Mouse (Mus musculus) ES-E14 (cell line): ENCODE measurements at regions not wholly inside any gene's neighbourhood (a gene's known extent, or its start where the extent isn't known, plus 50 kb on each side); places are given as distances from the start of the nearest gene placed in this dataset.

Experiments used
- CHD2 ChIP-seq: IDR thresholded peaks from 2 replicates; pipeline ENCODE4 v1.6.1; 2014; ENCODE audit warnings: mild to moderate bottlenecking, low read depth, low read length, inconsistent platforms
- HCFC1 ChIP-seq: IDR thresholded peaks from 2 replicates; pipeline ENCODE4 v1.6.1; 2012; ENCODE audit warnings: low read length, inconsistent platforms, borderline replicate concordance; ENCODE audit not compliant: insufficient read depth
- MAFK ChIP-seq: IDR thresholded peaks from 2 replicates; pipeline ENCODE4 v1.6.1; 2014; ENCODE audit warnings: mild to moderate bottlenecking, low read depth, low read length, inconsistent platforms; ENCODE audit not compliant: insufficient read depth
- ZC3H11A ChIP-seq: IDR thresholded peaks from 2 replicates; pipeline ENCODE4 v1.6.1; 2012; ENCODE audit warnings: low read depth, mild to moderate bottlenecking, inconsistent platforms, low read length, borderline replicate concordance
- ZNF384 ChIP-seq: IDR thresholded peaks from 2 replicates; pipeline ENCODE4 v1.6.1; 2012; ENCODE audit warnings: low read depth, low read length, inconsistent platforms

DNA sequence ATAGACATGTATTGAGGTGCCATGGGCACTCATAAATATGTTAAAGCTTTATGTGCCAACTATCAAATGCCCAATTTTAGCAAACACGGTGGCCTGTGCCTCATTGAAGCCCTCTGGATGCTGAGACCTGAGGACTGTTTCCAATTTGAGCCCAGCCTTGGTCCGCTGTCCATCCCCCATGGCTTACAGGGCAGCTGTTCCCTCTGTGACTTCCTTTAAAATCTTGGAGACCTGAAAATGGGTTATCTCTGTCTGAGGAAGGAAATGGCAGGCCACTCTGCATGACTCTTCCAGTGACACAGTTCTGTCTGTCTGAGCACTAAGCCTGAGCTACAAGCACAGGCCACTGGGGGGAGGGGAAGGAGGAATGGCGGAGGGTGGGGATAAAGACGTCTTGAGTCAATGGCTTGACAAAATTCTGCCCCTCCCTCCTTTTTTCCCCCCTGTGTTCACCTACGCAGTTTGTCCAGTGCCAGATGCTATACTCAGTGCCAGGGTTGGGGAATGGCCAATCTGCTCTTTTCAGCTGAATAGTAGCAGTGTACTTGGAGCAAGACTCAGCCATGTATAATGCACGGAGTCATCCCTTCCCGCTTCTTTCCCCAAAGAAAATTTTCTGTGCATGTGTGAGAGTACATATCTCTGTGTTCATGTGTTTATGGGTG, 102.7 kb upstream of the Irf2bp2 start:
- TF ChIP-seq CHD2 = no peak
- TF ChIP-seq MAFK = no peak
- TF ChIP-seq ZNF384 = no peak
- TF ChIP-seq ZC3H11A = no peak
- TF ChIP-seq HCFC1 = no peak
